Comparison of ENCODE assay signal across 17 mouse cellular contexts in the genomic region with DNA sequence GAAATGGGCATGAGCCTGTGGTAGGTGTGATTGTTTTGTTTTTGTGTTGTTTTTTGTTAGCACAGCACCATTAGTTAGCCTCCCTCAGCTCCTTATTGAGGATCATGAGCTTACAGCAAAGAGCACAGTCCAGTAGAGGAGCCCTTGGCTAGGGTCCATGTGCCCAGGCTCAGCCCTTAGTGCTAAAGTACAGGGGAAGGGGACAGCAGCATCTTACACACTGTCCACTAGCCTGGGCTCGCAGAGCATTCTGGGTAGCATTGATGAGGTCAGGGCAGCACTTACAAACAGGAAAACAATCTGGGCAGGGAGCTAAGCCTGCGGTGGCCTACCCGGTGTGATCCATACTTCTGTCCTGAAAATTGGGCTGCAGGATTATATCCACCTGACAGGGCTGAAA.
DNase-seq lines count a peak whose midpoint lies in the region; ATAC-seq and TF ChIP-seq lines count a peak whose summit lies in the region.
"Had no signal": no experiment of that assay in that cellular context is flagged by ENCODE, and none has a peak within 500 bp of the region (broad histone marks: within the 10 kb centered on the region; RNA-seq: fewer than 3 reads in every experiment).

No protein-coding gene starts in this region.

- no peaks in the 10 kb centered on the region for H3K36me3 ChIP-seq in heart, postnatal 0 days (replicated peaks; ENCODE audit: control insufficient read depth, insufficient read depth, low read length)
- H3K36me3 ChIP-seq: embryonic facial prominence, embryonic 12.5 days; forebrain, embryonic 10.5 days; limb, embryonic 13.5 days; midbrain, embryonic 10.5 days; neural tube, embryonic 15.5 days had no signal

- H3K4me1 ChIP-seq in heart, postnatal 0 days (ENCODE audit: control insufficient read depth, insufficient read depth), result peaks cover 15% of the 10 kb centered on the region
- H3K4me1 ChIP-seq in brown adipose tissue, adult 24 weeks (ENCODE audit: control insufficient read depth, insufficient read depth, insufficient read length, low read length), result peaks cover 3% of the 10 kb centered on the region

- H3K9ac ChIP-seq in heart, postnatal 0 days (replicated peaks; ENCODE audit: low read depth, low read length), result no peak overlapping the region
- H3K9ac ChIP-seq: embryonic facial prominence, embryonic 12.5 days; limb, embryonic 13.5 days; neural tube, embryonic 15.5 days had no signal

- ATAC-seq in heart, postnatal 0 days (ENCODE audit: insufficient read depth, low read depth), result no peak
- ATAC-seq: hindbrain, embryonic 16.5 days had no signal

- H3K27ac ChIP-seq in heart, postnatal 0 days (ENCODE audit: low read depth), result peak overlapping the region; percentile 53; the same call in 1 of the 2 replicates
- H3K27ac ChIP-seq in brown adipose tissue, adult 24 weeks (replicated peaks; ENCODE audit: low read depth, low read length), result peak overlapping the region; percentile 12
- H3K27ac ChIP-seq: embryonic facial prominence, embryonic 12.5 days; forebrain, embryonic 10.5 days; limb, embryonic 13.5 days; neural tube, embryonic 15.5 days had no signal

- no peak for TF ChIP-seq CTCF in heart, postnatal 0 days (IDR thresholded peaks at IDR 0.05; ENCODE audit: low read depth)

- H3K9me3 ChIP-seq in heart, postnatal 0 days (replicated peaks; ENCODE audit: control insufficient read depth, low read length), result no peaks in the 10 kb centered on the region
- H3K9me3 ChIP-seq: embryonic facial prominence, embryonic 12.5 days; forebrain, embryonic 10.5 days; limb, embryonic 13.5 days; midbrain, embryonic 10.5 days; neural tube, embryonic 15.5 days had no signal

- 81% methylated on average over 3 of the region's 3 CpGs for WGBS in heart, postnatal 0 days

- TF ChIP-seq EP300 in heart, postnatal 0 days (IDR thresholded peaks at IDR 0.05; ENCODE audit: low read depth), result no peak

- H3K4me3 ChIP-seq in heart, postnatal 0 days (ENCODE audit: low read depth, low read length), result no peak overlapping the region
- H3K4me3 ChIP-seq in brown adipose tissue, adult 24 weeks (ENCODE audit: insufficient read depth, low read depth, low read length), result no peak overlapping the region
- H3K4me3 ChIP-seq: embryonic facial prominence, embryonic 12.5 days; forebrain, embryonic 10.5 days; limb, embryonic 13.5 days; midbrain, embryonic 10.5 days; neural tube, embryonic 15.5 days had no signal

- H3K27me3 ChIP-seq in heart, postnatal 0 days (ENCODE audit: control insufficient read depth, insufficient read depth, low read length), result no peaks in the 10 kb centered on the region
- H3K27me3 ChIP-seq: embryonic facial prominence, embryonic 12.5 days; limb, embryonic 13.5 days; neural tube, embryonic 15.5 days had no signal

- H3K4me2 ChIP-seq in heart, postnatal 0 days (ENCODE audit: low read depth, low read length), result no peak overlapping the region
- H3K4me2 ChIP-seq: embryonic facial prominence, embryonic 12.5 days; limb, embryonic 13.5 days; neural tube, embryonic 15.5 days had no signal

- no peak for DNase-seq in heart, postnatal 0 days (ENCODE audit: low spot score)
- DNase-seq in heart, postnatal 4 days, result no peak
- peak; percentile 86 for DNase-seq in kidney, adult 11 months
- peak; percentile 77 for DNase-seq in kidney, postnatal 10 days
- DNase-seq in cerebellum, postnatal 4 days (ENCODE audit: low spot score in 2 of 2), result no peak
- no peak for DNase-seq in embryo, embryonic 10 days (ENCODE audit: low spot score)
- DNase-seq: cerebellum, postnatal 14 days; heart, postnatal 14 days; layer of hippocampus, postnatal 36 days; lung, postnatal 36 days had no signal

Comparison
In these comparisons a context has a peak if more than half of its experiments do, and no peak if none do; other contexts are left out.
1. DNase-seq: peak in kidney, adult 11 months (single experiment) and kidney, postnatal 10 days (single experiment); none in heart, postnatal 0 days (single experiment), heart, postnatal 4 days (single experiment), cerebellum, postnatal 4 days (0 of 2) and embryo, embryonic 10 days (single experiment).